Mouse (Mus musculus): Measurements from ENCODE around the gene Rai1. TPM values are rescaled to one million over a fixed set of nuclear protein-coding genes. Genes with fewer than 3 reads are reported as not detected.

Rai1 gene
- polyA plus RNA-seq, 1 experiment from 2014 or later: 22.2 TPM

DNA sequence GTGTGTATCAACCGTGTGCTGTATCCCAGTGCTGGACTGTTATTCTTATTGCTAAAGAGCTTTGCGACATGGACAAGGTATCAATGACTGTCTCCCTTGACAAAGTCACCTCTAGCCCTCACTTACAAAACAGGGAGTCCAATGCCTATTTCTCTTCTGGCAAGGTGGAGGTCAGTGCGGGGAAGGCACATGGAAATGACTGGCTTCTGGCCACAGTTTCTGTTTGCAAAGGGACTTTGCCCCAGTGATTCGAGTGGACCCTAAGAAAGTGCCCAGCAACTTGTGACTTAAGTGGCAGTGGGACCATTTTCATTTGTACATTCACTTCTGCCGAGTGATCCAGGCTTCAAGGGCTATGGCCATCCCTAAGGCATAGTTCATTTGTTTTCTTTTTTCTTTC, 5.6 kb downstream of the Rai1 start:
- no peaks in the 10 kb centered on the region for H3K9me3 ChIP-seq (replicated peaks)
- ATAC-seq (ENCODE audit: insufficient number of reproducible peaks, low FRiP score, low TSS enrichment, low read depth): no peak
- WGBS: 63% methylated on average over 5 of the region's 5 CpGs
- H3K27ac ChIP-seq (replicated peaks): no peak overlapping the region
- H3K4me2 ChIP-seq (replicated peaks): no peak overlapping the region
- no peak overlapping the region for H3K9ac ChIP-seq
- H3K4me1 ChIP-seq: peaks cover 85% of the 10 kb centered on the region
- no peaks in the 10 kb centered on the region for H3K27me3 ChIP-seq
- no peaks in the 10 kb centered on the region for H3K36me3 ChIP-seq
- no peak overlapping the region for H3K4me3 ChIP-seq (replicated peaks)

DNA sequence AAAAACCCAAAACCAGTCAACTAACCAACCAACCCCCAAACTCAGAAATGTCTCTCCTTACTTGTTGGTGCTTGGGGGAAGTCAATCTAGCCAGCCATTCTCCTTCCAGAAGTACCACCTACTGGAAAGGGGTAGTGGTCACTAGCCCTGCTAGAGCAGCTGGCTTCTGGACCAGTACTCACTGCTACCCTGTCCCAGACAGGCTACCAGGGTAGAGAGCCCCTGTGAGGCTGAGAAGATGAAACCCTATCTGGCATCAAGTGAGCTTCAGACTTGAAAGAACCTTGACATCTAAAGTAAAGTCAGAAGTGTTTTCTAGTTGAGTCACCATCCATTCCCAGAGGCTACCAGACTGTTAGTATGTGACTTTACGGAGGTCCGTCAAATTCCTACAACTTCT, 6.8 kb downstream of the Rai1 start:
- Histone ChIP-seq H3K9me3 (replicated peaks) (no peaks in the 10 kb centered on the region), H3K4me3 (replicated peaks) (no peak overlapping the region), H3K36me3 (no peaks in the 10 kb centered on the region), H3K4me2 (replicated peaks) (no peak overlapping the region), H3K27ac (replicated peaks) (no peak overlapping the region), H3K4me1 (peaks cover 93% of the 10 kb centered on the region), H3K9ac (no peak overlapping the region), H3K27me3 (no peaks in the 10 kb centered on the region)
- no peak for ATAC-seq (ENCODE audit: insufficient number of reproducible peaks, low FRiP score, low TSS enrichment, low read depth)
- 78% methylated on average over 2 of the region's 2 CpGs for WGBS

GRCm38 (mm10) chr11:60113624-60114023, 8.8 kb downstream of the Rai1 start:
- H3K4me1 ChIP-seq: peaks cover 72% of the 10 kb centered on the region
- no peak for ATAC-seq (ENCODE audit: insufficient number of reproducible peaks, low FRiP score, low TSS enrichment, low read depth)
- H3K4me3 ChIP-seq (replicated peaks): peak overlapping the region; percentile 51; the same call in 1 of the 2 replicates
- no peaks in the 10 kb centered on the region for H3K9me3 ChIP-seq (replicated peaks)
- H3K27me3 ChIP-seq: no peaks in the 10 kb centered on the region
- H3K27ac ChIP-seq (replicated peaks): peak overlapping the region; percentile 95
- H3K36me3 ChIP-seq: no peaks in the 10 kb centered on the region
- 9% methylated on average over 4 of the region's 4 CpGs for WGBS
- peak overlapping the region; percentile 1; the same call in 1 of the 2 replicates for H3K9ac ChIP-seq
- H3K4me2 ChIP-seq (replicated peaks): peak overlapping the region; percentile 82

- 0 out of 2 replicates have a peak, but pooled peaks have one; percentile 9 for ATAC-seq (ENCODE audit: insufficient number of reproducible peaks, low FRiP score, low TSS enrichment, low read depth)
- H3K4me2 ChIP-seq (replicated peaks): peak overlapping the region; percentile 82
- H3K36me3 ChIP-seq: no peaks in the 10 kb centered on the region
- peaks cover 64% of the 10 kb centered on the region for H3K4me1 ChIP-seq
- H3K4me3 ChIP-seq (replicated peaks): peak overlapping the region; percentile 51
- H3K27me3 ChIP-seq: no peaks in the 10 kb centered on the region
- H3K9me3 ChIP-seq (replicated peaks): no peaks in the 10 kb centered on the region
- WGBS: 6% methylated on average over 21 of the region's 21 CpGs
- peak overlapping the region; percentile 95 for H3K27ac ChIP-seq (replicated peaks)
- H3K9ac ChIP-seq: peak overlapping the region; percentile 24; the same call in 1 of the 2 replicates
These were observed 9.6 kb downstream of the Rai1 start for GRCm38 (mm10) chr11:60114296-60115023.

- Histone ChIP-seq H3K27ac (replicated peaks) (peak overlapping the region; percentile 95), H3K4me1 (peaks cover 64% of the 10 kb centered on the region), H3K36me3 (no peaks in the 10 kb centered on the region), H3K27me3 (no peaks in the 10 kb centered on the region), H3K4me2 (replicated peaks) (peak overlapping the region; percentile 82), H3K9me3 (replicated peaks) (no peaks in the 10 kb centered on the region), H3K4me3 (replicated peaks) (peak overlapping the region; percentile 51), H3K9ac (peak overlapping the region; percentile 39)
- under 1% methylated on average over 36 of the region's 43 CpGs for WGBS
- peak; percentile 96 for ATAC-seq (ENCODE audit: insufficient number of reproducible peaks, low FRiP score, low TSS enrichment, low read depth)
These were observed 10.3 kb downstream of the Rai1 start for GRCm38 (mm10) chr11:60115024-60115538.

DNA sequence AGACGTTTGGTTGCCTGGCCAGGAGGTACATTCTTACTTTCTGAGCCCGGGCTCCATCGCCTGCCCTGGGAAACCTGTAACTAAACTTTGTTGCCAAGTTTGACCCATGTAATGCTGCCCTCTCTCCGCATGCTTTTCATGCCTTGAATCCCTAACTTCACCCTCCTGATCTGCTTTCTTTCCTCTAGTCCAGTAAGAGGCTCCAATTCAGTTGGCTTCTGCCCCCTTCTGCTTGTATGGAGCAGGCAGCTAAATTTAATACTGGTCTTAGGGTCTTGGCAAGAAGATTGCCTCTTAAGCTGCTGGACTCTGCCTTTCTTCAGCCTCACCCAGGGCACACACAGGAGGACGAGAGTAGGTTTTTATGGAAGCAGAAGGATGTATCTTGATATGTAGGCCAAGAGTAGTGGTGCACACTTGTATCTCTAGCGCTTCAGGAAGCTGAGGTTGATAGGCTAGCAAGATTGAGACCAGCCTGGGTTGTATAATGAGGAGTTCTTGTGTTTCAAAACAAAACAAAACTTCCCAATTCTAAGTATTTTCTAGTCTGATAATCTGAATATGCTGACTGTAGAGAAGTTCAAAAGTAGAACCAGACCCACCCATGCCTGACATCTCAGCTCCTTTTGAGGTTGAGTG, 10.9 kb downstream of the Rai1 start:
- Histone ChIP-seq H3K27me3 (no peaks in the 10 kb centered on the region), H3K9me3 (replicated peaks) (no peaks in the 10 kb centered on the region), H3K4me3 (replicated peaks) (peak overlapping the region; percentile 51), H3K9ac (peak overlapping the region; percentile 39), H3K27ac (replicated peaks) (peak overlapping the region; percentile 95), H3K4me2 (replicated peaks) (peak overlapping the region; percentile 82), H3K4me1 (peaks cover 66% of the 10 kb centered on the region), H3K36me3 (no peaks in the 10 kb centered on the region)
- WGBS: 25% methylated on average over 6 of the region's 6 CpGs
- ATAC-seq (ENCODE audit: insufficient number of reproducible peaks, low FRiP score, low TSS enrichment, low read depth): no peak; the same call in 1 of the 2 replicates

GRCm38 (mm10) chr11:60120586-60121262, 15.9 kb downstream of the Rai1 start:
- no peaks in the 10 kb centered on the region for H3K9me3 ChIP-seq (replicated peaks)
- no peak overlapping the region for H3K27ac ChIP-seq (replicated peaks)
- WGBS: 81% methylated on average over 2 of the region's 2 CpGs
- H3K9ac ChIP-seq: no peak overlapping the region
- H3K36me3 ChIP-seq: no peaks in the 10 kb centered on the region
- H3K27me3 ChIP-seq: no peaks in the 10 kb centered on the region
- no peak overlapping the region for H3K4me3 ChIP-seq (replicated peaks)
- peaks cover 26% of the 10 kb centered on the region for H3K4me1 ChIP-seq
- no peak overlapping the region for H3K4me2 ChIP-seq (replicated peaks)
- no peak for ATAC-seq (ENCODE audit: insufficient number of reproducible peaks, low FRiP score, low TSS enrichment, low read depth)

GRCm38 (mm10) chr11:60122611-60123010, 17.8 kb downstream of the Rai1 start:
- H3K9ac ChIP-seq: no peak overlapping the region
- no peak overlapping the region for H3K4me3 ChIP-seq (replicated peaks)
- H3K4me2 ChIP-seq (replicated peaks): no peak overlapping the region
- ATAC-seq (ENCODE audit: insufficient number of reproducible peaks, low FRiP score, low TSS enrichment, low read depth): no peak
- H3K4me1 ChIP-seq: peaks cover 38% of the 10 kb centered on the region
- H3K9me3 ChIP-seq (replicated peaks): no peaks in the 10 kb centered on the region
- no peak overlapping the region for H3K27ac ChIP-seq (replicated peaks)
- H3K27me3 ChIP-seq: no peaks in the 10 kb centered on the region
- no peaks in the 10 kb centered on the region for H3K36me3 ChIP-seq

- no peak; the same call in 1 of the 2 replicates for ATAC-seq (ENCODE audit: insufficient number of reproducible peaks, low FRiP score, low TSS enrichment, low read depth)
- no peak overlapping the region for H3K9ac ChIP-seq
- H3K9me3 ChIP-seq (replicated peaks): no peaks in the 10 kb centered on the region
- no peaks in the 10 kb centered on the region for H3K36me3 ChIP-seq
- no peak overlapping the region for H3K4me2 ChIP-seq (replicated peaks)
- H3K4me3 ChIP-seq (replicated peaks): no peak overlapping the region
- H3K4me1 ChIP-seq: peaks cover 34% of the 10 kb centered on the region
- no peak overlapping the region; the same call in 1 of the 2 replicates for H3K27ac ChIP-seq (replicated peaks)
- no peaks in the 10 kb centered on the region for H3K27me3 ChIP-seq
These were observed 22.2 kb downstream of the Rai1 start for GRCm38 (mm10) chr11:60127048-60127447.

DNA sequence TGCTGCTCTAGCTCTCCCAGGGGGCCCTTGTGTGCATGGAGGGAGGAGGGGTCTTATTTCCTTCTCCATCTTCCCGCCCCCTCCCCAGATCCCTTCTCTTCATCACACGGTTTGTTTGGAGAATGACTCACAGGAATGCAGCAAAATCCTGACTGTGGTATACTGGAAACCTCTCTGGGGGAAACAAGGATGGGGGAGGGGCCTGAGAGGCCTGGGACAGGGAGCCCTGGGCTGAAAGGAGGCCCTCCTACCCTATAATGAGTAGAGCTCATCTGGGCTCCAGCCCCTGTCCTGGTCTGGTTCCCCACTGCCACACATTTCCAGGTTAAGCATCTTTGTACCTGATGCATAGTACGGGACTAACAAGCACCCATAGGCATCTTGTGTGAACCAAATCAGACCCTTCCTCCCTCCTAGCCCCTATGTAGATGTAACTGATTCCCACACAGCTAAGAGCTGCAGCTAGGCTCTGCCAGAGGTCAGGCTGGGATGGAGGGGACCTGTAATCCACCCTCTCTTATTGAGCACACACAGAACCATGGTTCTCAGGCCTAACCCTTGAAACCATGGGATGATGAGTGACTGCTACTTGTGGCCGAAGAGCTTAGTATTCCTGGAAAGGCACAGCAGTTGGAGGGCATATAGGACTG, 23.2 kb downstream of the Rai1 start:
- H3K4me3 ChIP-seq (replicated peaks): no peak overlapping the region
- ATAC-seq (ENCODE audit: insufficient number of reproducible peaks, low FRiP score, low TSS enrichment, low read depth): no peak
- WGBS: 42% methylated on average over 4 of the region's 4 CpGs
- no peak overlapping the region for H3K9ac ChIP-seq
- no peak overlapping the region for H3K4me2 ChIP-seq (replicated peaks)
- peaks cover 37% of the 10 kb centered on the region for H3K4me1 ChIP-seq
- no peak overlapping the region; the same call in 1 of the 2 replicates for H3K27ac ChIP-seq (replicated peaks)
- no peaks in the 10 kb centered on the region for H3K27me3 ChIP-seq
- no peaks in the 10 kb centered on the region for H3K9me3 ChIP-seq (replicated peaks)
- H3K36me3 ChIP-seq: no peaks in the 10 kb centered on the region

- 0 out of 2 replicates have a peak overlapping the region, but pooled peaks have one; percentile 55 for H3K27ac ChIP-seq (replicated peaks)
- ATAC-seq (ENCODE audit: insufficient number of reproducible peaks, low FRiP score, low TSS enrichment, low read depth): no peak
- H3K4me2 ChIP-seq (replicated peaks): no peak overlapping the region
- WGBS: 60% methylated on average over 6 of the region's 6 CpGs
- H3K9me3 ChIP-seq (replicated peaks): no peaks in the 10 kb centered on the region
- no peak overlapping the region for H3K9ac ChIP-seq
- no peaks in the 10 kb centered on the region for H3K36me3 ChIP-seq
- peaks cover 48% of the 10 kb centered on the region for H3K4me1 ChIP-seq
- no peaks in the 10 kb centered on the region for H3K27me3 ChIP-seq
- H3K4me3 ChIP-seq (replicated peaks): no peak overlapping the region
These were observed 25.7 kb downstream of the Rai1 start for GRCm38 (mm10) chr11:60130516-60130915.

Measured in embryonic facial prominence, embryonic 15.5 days (tissue).